Mouse (Mus musculus): Measurements from ENCODE around the gene Srgap2. TPM values are rescaled to one million over a fixed set of nuclear protein-coding genes. Genes with fewer than 3 reads are reported as not detected.
"Not testable (repeated sequence)": the region's sequence is repeated elsewhere in the genome, so short reads cannot be mapped to it uniquely, and the experiment has no call there.

Srgap2 gene
- polyA plus RNA-seq, 1 experiment from 2014 or later: 107 TPM

GRCm38 (mm10) chr1:131278606-131279455 lies 248.3 kb downstream of the Srgap2 start:
- 11% methylated on average over 6 of the region's 8 CpGs for WGBS (ENCODE audit: missing documents)

GRCm38 (mm10) chr1:131276831-131277230 lies 250.3 kb downstream of the Srgap2 start:
- Histone ChIP-seq H3K27ac (peak overlapping the region; percentile 94), H3K4me3 (ENCODE audit: inconsistent target) (peak overlapping the region; percentile 21), H3K79me2 (ENCODE audit: inconsistent target) (peaks cover 64% of the 10 kb centered on the region), H3K36me3 (ENCODE audit: inconsistent target) (peaks cover 35% of the 10 kb centered on the region)

More at GRCm38 (mm10) chr1:131278606-131279455, 248.3 kb downstream of the Srgap2 start:
- H3K36me3 ChIP-seq (ENCODE audit: inconsistent target): peaks cover 15% of the 10 kb centered on the region; the same call in 1 of the 2 replicates
- H3K79me2 ChIP-seq (ENCODE audit: inconsistent target): peaks cover 57% of the 10 kb centered on the region
- peak overlapping the region; percentile 84 for H3K4me3 ChIP-seq (ENCODE audit: inconsistent target)
- peak overlapping the region; percentile 94 for H3K27ac ChIP-seq

DNA sequence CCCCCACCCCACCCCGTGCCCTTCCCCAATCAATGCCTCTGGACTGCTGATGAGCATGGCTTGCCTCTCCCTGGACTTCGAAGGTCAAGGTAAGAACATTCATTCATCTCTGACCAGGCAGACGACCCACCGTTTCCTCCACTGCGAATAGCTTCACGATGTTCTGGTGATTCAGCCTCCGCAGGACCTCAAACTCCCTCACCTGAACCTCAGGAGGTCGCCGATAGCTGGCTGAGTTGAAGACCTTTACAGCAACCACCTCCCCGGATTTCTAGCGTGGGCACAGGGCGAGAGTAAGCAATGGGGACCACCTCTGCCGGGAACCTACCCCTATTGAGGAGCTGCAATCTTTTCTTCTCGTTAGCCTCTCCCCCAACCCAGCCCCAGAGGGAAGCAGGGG lies 251.6 kb downstream of the Srgap2 start:
- H3K79me2 ChIP-seq (ENCODE audit: inconsistent target): peaks cover 64% of the 10 kb centered on the region
- no peak overlapping the region for H3K4me3 ChIP-seq (ENCODE audit: inconsistent target)
- WGBS (ENCODE audit: missing documents): 98% methylated on average over 9 of the region's 14 CpGs
- peaks cover 47% of the 10 kb centered on the region for H3K36me3 ChIP-seq (ENCODE audit: inconsistent target)
- peak overlapping the region; percentile 94 for H3K27ac ChIP-seq

DNA sequence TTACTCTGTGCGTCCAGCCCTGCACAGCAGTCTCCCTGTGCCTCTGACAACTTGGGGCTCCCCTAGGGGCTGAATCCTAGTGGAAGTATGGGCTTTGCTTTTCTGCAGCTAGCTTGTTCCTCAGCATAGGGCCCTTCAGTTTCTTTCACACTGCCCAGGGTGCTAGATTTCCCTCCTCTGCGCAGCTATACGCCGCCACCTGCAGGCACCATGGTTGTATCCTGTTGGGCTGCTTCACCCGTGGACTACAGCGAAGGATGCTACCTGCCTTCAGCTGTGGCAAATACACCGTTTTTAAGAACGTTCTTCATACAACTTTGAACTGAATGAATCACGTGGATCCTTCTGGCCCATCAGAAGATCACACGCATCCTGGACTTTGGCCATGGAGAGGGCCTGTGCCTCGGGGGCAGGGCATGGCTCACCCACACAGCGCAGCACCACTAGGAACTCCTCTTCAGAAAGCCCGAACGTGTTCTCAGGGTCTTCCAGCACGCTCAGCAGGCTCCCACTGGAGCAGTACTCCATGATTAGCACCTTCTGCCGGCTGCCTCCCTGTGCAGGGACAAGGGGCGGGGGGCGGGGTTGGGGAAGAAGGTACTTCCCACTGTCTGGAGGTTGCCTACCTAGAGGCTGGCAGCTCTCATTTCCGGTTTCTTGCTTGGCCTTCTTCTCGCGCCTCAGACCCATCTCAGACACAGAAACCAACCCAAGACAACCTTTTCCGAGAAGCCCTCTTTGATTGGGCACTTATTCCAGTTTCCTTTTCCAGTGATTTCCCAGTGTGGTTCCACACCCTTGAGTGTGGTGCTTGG lies 252.2 kb downstream of the Srgap2 start:
- 85% methylated on average over 18 of the region's 22 CpGs for WGBS (ENCODE audit: missing documents)
- no peak overlapping the region for H3K4me3 ChIP-seq (ENCODE audit: inconsistent target)

GRCm38 (mm10) chr1:131269797-131270578 lies 257.2 kb downstream of the Srgap2 start:
- H3K36me3 ChIP-seq (ENCODE audit: inconsistent target): peaks cover 95% of the 10 kb centered on the region
- no peak overlapping the region for H3K4me3 ChIP-seq (ENCODE audit: inconsistent target)
- peaks cover 18% of the 10 kb centered on the region; the same call in 1 of the 2 replicates for H3K79me2 ChIP-seq (ENCODE audit: inconsistent target)
- WGBS (ENCODE audit: missing documents): 69% methylated on average over 22 of the region's 22 CpGs
- H3K27ac ChIP-seq: no peak overlapping the region

More for the DNA sequence above, 252.2 kb downstream of the Srgap2 start:
- Histone ChIP-seq H3K27ac (no peak overlapping the region), H3K36me3 (ENCODE audit: inconsistent target) (peaks cover 48% of the 10 kb centered on the region), H3K79me2 (ENCODE audit: inconsistent target) (peaks cover 59% of the 10 kb centered on the region)

DNA sequence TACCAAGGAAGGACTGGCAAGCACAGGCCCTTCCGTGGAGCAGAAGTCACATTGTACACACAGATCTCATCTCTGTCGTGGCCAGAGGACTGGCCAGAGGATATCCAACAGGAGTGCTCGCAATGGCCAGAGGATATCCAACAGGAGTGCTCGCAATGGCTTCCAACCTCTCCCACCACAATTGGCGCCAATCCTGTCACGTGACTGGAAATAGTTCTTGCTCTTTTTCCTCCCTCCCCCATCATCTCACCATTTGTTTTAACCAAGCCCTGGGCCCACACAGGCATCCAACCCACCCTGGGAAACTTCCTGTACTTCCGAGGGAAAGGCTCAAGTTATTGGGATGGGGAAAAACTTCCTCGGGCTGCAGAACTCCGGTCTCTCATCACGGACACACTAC lies 258.4 kb downstream of the Srgap2 start:
- H3K79me2 ChIP-seq (ENCODE audit: inconsistent target): peaks cover 6% of the 10 kb centered on the region; the same call in 1 of the 2 replicates
- WGBS (ENCODE audit: missing documents): 94% methylated on average over 10 of the region's 10 CpGs
- peaks cover 91% of the 10 kb centered on the region for H3K36me3 ChIP-seq (ENCODE audit: inconsistent target)
- no peak overlapping the region for H3K4me3 ChIP-seq (ENCODE audit: inconsistent target)
- no peak overlapping the region for H3K27ac ChIP-seq

DNA sequence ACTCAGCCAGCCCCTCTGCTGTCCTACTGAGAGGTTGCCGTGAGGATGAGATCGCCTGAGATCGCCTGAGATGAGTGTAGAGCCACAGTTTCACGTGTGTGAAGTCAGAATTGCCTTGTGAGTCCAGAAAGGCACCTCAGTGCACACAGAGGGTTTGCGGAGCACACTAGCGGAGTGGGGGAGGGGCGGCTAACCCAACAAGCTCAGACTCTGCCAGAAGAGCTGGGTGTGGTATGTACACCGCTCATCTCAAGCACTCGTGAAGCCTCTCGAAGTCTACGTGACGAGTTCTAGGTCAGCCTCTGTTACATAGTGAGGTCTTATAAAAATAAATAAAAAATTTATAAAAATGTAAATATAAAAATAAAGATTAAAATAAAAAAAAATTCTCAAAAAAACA lies 263.2 kb downstream of the Srgap2 start:
- no peak overlapping the region for H3K4me3 ChIP-seq (ENCODE audit: inconsistent target)
- whole genome bisulfite sequencing (ENCODE audit: missing documents): 95% methylated on average over 12 of the region's 12 CpGs
- peaks cover 78% of the 10 kb centered on the region for H3K36me3 ChIP-seq (ENCODE audit: inconsistent target)
- H3K79me2 ChIP-seq (ENCODE audit: inconsistent target): no peaks in the 10 kb centered on the region
- H3K27ac ChIP-seq: no peak overlapping the region

- peaks cover 76% of the 10 kb centered on the region for H3K36me3 ChIP-seq (ENCODE audit: inconsistent target)
- WGBS (ENCODE audit: missing documents): 51% methylated on average over 10 of the region's 10 CpGs
- no peaks in the 10 kb centered on the region for H3K79me2 ChIP-seq (ENCODE audit: inconsistent target)
- H3K27ac ChIP-seq: no peak overlapping the region
- no peak overlapping the region for H3K4me3 ChIP-seq (ENCODE audit: inconsistent target)
These were observed 266.9 kb downstream of the Srgap2 start for GRCm38 (mm10) chr1:131260309-131260656.

DNA sequence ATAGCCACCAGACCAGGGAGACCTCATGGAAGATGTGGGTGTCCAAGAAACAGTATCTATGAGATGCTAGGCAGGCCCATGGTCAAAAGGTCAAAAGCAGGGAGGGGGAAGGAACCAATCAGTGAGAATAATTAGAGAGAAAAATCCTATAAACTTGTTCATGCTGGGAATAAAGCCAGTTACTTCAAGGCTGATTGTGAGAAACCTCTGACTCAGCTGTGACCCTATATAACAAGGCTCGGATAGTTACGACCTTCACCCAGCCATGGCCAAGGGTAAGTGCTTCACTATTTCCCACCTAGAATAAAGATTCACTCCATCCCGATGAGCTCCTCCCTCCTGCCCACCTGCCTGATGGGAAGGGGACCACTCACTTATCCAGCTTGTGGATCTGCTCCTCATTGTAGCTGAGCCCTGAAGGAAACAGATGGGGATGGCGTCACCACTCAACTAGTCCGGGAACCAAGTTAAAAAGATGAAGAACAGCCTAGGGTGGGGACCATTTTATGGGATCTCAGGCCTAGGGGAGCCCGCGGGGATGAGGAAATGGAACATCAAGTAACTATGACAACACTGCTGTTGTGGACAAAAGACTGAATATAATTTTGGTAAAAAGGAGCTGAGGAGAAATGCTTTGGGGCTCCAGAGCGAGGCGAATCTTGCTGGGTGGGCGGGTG lies 267.4 kb downstream of the Srgap2 start:
- Histone ChIP-seq H3K79me2 (ENCODE audit: inconsistent target) (no peaks in the 10 kb centered on the region), H3K4me3 (ENCODE audit: inconsistent target) (no peak overlapping the region), H3K36me3 (ENCODE audit: inconsistent target) (peaks cover 76% of the 10 kb centered on the region), H3K27ac (no peak overlapping the region)
- 93% methylated on average over 10 of the region's 10 CpGs for WGBS (ENCODE audit: missing documents)

GRCm38 (mm10) chr1:131257288-131257687 lies 269.9 kb downstream of the Srgap2 start:
- H3K27ac ChIP-seq: no peak overlapping the region
- peaks cover 76% of the 10 kb centered on the region for H3K36me3 ChIP-seq (ENCODE audit: inconsistent target)
- 92% methylated on average over 6 of the region's 6 CpGs for WGBS (ENCODE audit: missing documents)

DNA sequence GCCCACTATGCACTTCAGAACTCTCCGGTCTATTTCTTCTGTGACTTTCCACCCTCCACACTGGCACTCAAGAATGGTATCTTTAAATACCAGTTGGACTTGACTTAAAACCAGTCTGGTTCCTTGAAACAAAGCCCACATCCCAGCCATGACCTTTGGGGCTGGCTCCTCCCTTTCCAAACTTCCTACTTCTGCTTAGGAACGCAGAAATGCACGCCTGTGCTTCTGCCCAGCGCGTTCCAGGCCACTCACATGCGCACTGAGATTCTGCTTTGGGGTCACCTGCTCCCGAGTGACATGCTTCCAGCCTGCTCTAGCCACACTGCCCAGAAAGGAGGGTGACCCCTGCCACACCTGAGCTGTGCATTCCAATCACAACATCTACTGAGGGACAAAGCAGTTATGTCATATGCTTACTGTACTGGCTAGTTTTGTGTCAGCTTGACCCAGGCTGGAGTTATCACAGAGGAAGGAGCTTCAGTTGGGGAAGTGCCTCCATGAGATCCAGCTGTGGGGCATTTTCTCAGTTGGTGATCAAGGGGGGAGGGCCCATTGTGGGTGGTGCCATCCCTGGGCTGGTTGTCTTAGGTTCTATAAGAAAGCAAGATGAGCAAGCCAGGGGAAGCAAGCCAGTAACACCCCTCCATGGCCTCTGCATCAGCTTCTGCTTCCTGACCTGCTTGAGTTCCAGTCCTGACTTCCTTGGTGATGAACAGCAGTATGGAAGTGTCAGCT lies 274.5 kb downstream of the Srgap2 start:
- not testable (repeated sequence) for H3K79me2 ChIP-seq (ENCODE audit: inconsistent target); H3K4me3 ChIP-seq (ENCODE audit: inconsistent target)
- Histone ChIP-seq H3K36me3 (ENCODE audit: inconsistent target) (peaks cover 35% of the 10 kb centered on the region), H3K27ac (peak overlapping the region; percentile 82)
- WGBS (ENCODE audit: missing documents): 36% methylated on average over 7 of the region's 7 CpGs

More at GRCm38 (mm10) chr1:131257288-131257687, 269.9 kb downstream of the Srgap2 start:
- Histone ChIP-seq H3K79me2 (ENCODE audit: inconsistent target) (no peaks in the 10 kb centered on the region), H3K4me3 (ENCODE audit: inconsistent target) (no peak overlapping the region)

GRCm38 (mm10) chr1:131246433-131247395 lies 280.4 kb downstream of the Srgap2 start:
- H3K79me2 ChIP-seq (ENCODE audit: inconsistent target): no peaks in the 10 kb centered on the region
- H3K4me3 ChIP-seq (ENCODE audit: inconsistent target): peak overlapping the region; percentile 62; the same call in 1 of the 2 replicates
- WGBS (ENCODE audit: missing documents): 4% methylated on average over 7 of the region's 7 CpGs

More at GRCm38 (mm10) chr1:131246433-131247395, 280.4 kb downstream of the Srgap2 start:
- no peak overlapping the region for H3K27ac ChIP-seq
- no peaks in the 10 kb centered on the region for H3K36me3 ChIP-seq (ENCODE audit: inconsistent target)

Data from macrophage (primary cell).